Mouse (Mus musculus): ENCODE measurements around the gene Sass6. TPM values are rescaled to one million over a fixed set of nuclear protein-coding genes. Genes with fewer than 3 reads are reported as not detected.
"Not testable (repeated sequence)": the region's sequence is repeated elsewhere in the genome, so short reads cannot be mapped to it uniquely, and the experiment has no call there.

The Sass6 gene
- 30.5 and 30.6 TPM in 2 replicates for polyA plus RNA-seq (2014; fragmentation: Nextera tagmentation; extraction: Ambion mirVana)

- no peaks in the 10 kb centered on the region for H3K27me3 ChIP-seq (ENCODE audit: insufficient read depth, low read length)
- no peak for TF ChIP-seq CTCF (IDR thresholded peaks at IDR 0.05; ENCODE audit: low read depth)
- H3K9ac ChIP-seq = peak within 1 kb of the TSS; percentile 90
- under 1% methylated on average over 65 of the region's 65 CpGs for WGBS
- peak within 1 kb of the TSS; percentile 86 for H3K27ac ChIP-seq (ENCODE audit: low read depth)
- peak; percentile 99 for DNase-seq
- H3K4me3 ChIP-seq (ENCODE audit: low read depth, low read length) = peak within 1 kb of the TSS; percentile 86
- ATAC-seq (ENCODE audit: insufficient read depth) = peak; percentile 97
- no peaks in the 10 kb centered on the region for H3K9me3 ChIP-seq (ENCODE audit: low read depth, low read length)
- peaks cover 20% of the 10 kb centered on the region for H3K36me3 ChIP-seq (ENCODE audit: insufficient read depth)
- peak within 1 kb of the TSS; percentile 73 for H3K4me2 ChIP-seq
- H3K4me1 ChIP-seq (ENCODE audit: insufficient read depth) = peaks cover 4% of the 10 kb centered on the region; the same call in 1 of the 2 replicates
Measured at GRCm38 (mm10) chr3:116594728-116595602, at the start of gene Sass6. Gene Sass6, plus strand, starts transcription at chr3:116594982.

- Histone ChIP-seq H3K27me3 (ENCODE audit: insufficient read depth, low read length) (no peaks in the 10 kb centered on the region), H3K27ac (ENCODE audit: low read depth) (no peak overlapping the region), H3K36me3 (ENCODE audit: insufficient read depth) (peaks cover 28% of the 10 kb centered on the region), H3K4me3 (ENCODE audit: low read depth, low read length) (no peak overlapping the region), H3K4me1 (ENCODE audit: insufficient read depth) (no peaks in the 10 kb centered on the region), H3K4me2 (no peak overlapping the region), H3K9ac (no peak overlapping the region), H3K9me3 (ENCODE audit: low read depth, low read length) (no peaks in the 10 kb centered on the region)
- WGBS = 85% methylated on average over 5 of the region's 5 CpGs
- no peak for TF ChIP-seq CTCF (IDR thresholded peaks at IDR 0.05; ENCODE audit: low read depth)
- ATAC-seq (ENCODE audit: insufficient read depth) (no peak), DNase-seq (no peak)
Measured at GRCm38 (mm10) chr3:116547430-116547829, 47.4 kb upstream of the Sass6 start.

GRCm38 (mm10) chr3:116551362-116551761 lies 43.4 kb upstream of the Sass6 start:
- no peak overlapping the region for H3K4me2 ChIP-seq
- H3K4me3 ChIP-seq (ENCODE audit: low read depth, low read length) = no peak overlapping the region
- no peak for DNase-seq
- H3K4me1 ChIP-seq (ENCODE audit: insufficient read depth) = no peaks in the 10 kb centered on the region
- TF ChIP-seq CTCF (IDR thresholded peaks at IDR 0.05; ENCODE audit: low read depth) = no peak
- H3K9ac ChIP-seq = no peak overlapping the region
- no peaks in the 10 kb centered on the region for H3K9me3 ChIP-seq (ENCODE audit: low read depth, low read length)
- no peaks in the 10 kb centered on the region for H3K27me3 ChIP-seq (ENCODE audit: insufficient read depth, low read length)
- ATAC-seq (ENCODE audit: insufficient read depth) = no peak
- 89% methylated on average over 5 of the region's 5 CpGs for WGBS
- peaks cover 18% of the 10 kb centered on the region for H3K36me3 ChIP-seq (ENCODE audit: insufficient read depth)
- no peak overlapping the region for H3K27ac ChIP-seq (ENCODE audit: low read depth)

GRCm38 (mm10) chr3:116561315-116561714 lies 33.5 kb upstream of the Sass6 start:
- H3K27me3 ChIP-seq (ENCODE audit: insufficient read depth, low read length); H3K4me1 ChIP-seq (ENCODE audit: insufficient read depth); H3K27ac ChIP-seq (ENCODE audit: low read depth); H3K36me3 ChIP-seq (ENCODE audit: insufficient read depth); H3K9ac ChIP-seq; DNase-seq; H3K4me2 ChIP-seq; ATAC-seq (ENCODE audit: insufficient read depth); H3K9me3 ChIP-seq (ENCODE audit: low read depth, low read length); H3K4me3 ChIP-seq (ENCODE audit: low read depth, low read length): not testable (repeated sequence)
- WGBS = 92% methylated on average over 13 of the region's 14 CpGs

GRCm38 (mm10) chr3:116562408-116563094 lies 32.2 kb upstream of the Sass6 start, which contains the start of gene Lrrc39:
Gene Lrrc39, plus strand, starts transcription at chr3:116562973.
- Histone ChIP-seq H3K4me3 (ENCODE audit: low read depth, low read length) (peak within 1 kb of the TSS; percentile 2; the same call in 1 of the 2 replicates), H3K9me3 (ENCODE audit: low read depth, low read length) (no peaks in the 10 kb centered on the region), H3K4me2 (peak within 1 kb of the TSS; percentile 37), H3K9ac (0 out of 2 replicates have a peak within 1 kb of the TSS, but pooled peaks have one; percentile 4), H3K27ac (ENCODE audit: low read depth) (peak within 1 kb of the TSS; percentile 42; the same call in 1 of the 2 replicates), H3K27me3 (ENCODE audit: insufficient read depth, low read length) (no peaks in the 10 kb centered on the region), H3K36me3 (ENCODE audit: insufficient read depth) (no peaks in the 10 kb centered on the region), H3K4me1 (ENCODE audit: insufficient read depth) (no peaks in the 10 kb centered on the region)
- peak; percentile 54 for ATAC-seq (ENCODE audit: insufficient read depth)
- WGBS = 37% methylated on average over 7 of the region's 7 CpGs
- no peak for TF ChIP-seq CTCF (IDR thresholded peaks at IDR 0.05; ENCODE audit: low read depth)
- no peak for DNase-seq

DNA sequence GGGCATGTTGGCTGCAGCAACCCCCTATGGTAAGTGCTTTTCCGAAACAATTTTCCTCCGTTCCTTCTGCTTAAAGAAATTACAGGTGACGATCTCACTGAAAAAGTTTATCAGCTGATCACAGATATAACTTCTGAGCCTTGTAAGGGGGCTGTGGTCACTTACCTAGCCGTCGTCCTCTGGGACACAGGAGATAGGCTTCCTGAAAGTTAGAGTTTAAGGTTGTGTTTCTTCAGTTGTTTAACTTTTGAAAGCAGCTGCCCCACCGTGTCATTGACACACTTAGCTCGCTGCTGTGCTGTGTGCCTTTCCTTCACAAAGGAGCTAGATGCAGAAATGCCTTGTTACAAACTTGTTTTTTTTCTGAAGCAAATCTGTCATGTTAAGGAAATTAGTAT lies 31.7 kb upstream of the Sass6 start:
- peak overlapping the region; percentile 2; the same call in 1 of the 2 replicates for H3K4me3 ChIP-seq (ENCODE audit: low read depth, low read length)
- no peak for DNase-seq
- H3K9me3 ChIP-seq (ENCODE audit: low read depth, low read length) = no peaks in the 10 kb centered on the region
- peak overlapping the region; percentile 42; the same call in 1 of the 2 replicates for H3K27ac ChIP-seq (ENCODE audit: low read depth)
- no peak for ATAC-seq (ENCODE audit: insufficient read depth)
- no peaks in the 10 kb centered on the region for H3K36me3 ChIP-seq (ENCODE audit: insufficient read depth)
- H3K4me1 ChIP-seq (ENCODE audit: insufficient read depth) = no peaks in the 10 kb centered on the region
- peak overlapping the region; percentile 37 for H3K4me2 ChIP-seq
- H3K9ac ChIP-seq = 0 out of 2 replicates have a peak overlapping the region, but pooled peaks have one; percentile 4
- 56% methylated on average over 7 of the region's 7 CpGs for WGBS
- TF ChIP-seq CTCF (IDR thresholded peaks at IDR 0.05; ENCODE audit: low read depth) = no peak
- H3K27me3 ChIP-seq (ENCODE audit: insufficient read depth, low read length) = no peaks in the 10 kb centered on the region

- WGBS = 56% methylated on average over 2 of the region's 2 CpGs
- H3K9me3 ChIP-seq (ENCODE audit: low read depth, low read length) = no peaks in the 10 kb centered on the region
- no peak for TF ChIP-seq CTCF (IDR thresholded peaks at IDR 0.05; ENCODE audit: low read depth)
- no peak overlapping the region for H3K4me2 ChIP-seq
- no peak overlapping the region for H3K27ac ChIP-seq (ENCODE audit: low read depth)
- H3K36me3 ChIP-seq (ENCODE audit: insufficient read depth) = no peaks in the 10 kb centered on the region
- H3K27me3 ChIP-seq (ENCODE audit: insufficient read depth, low read length) = no peaks in the 10 kb centered on the region
- H3K4me3 ChIP-seq (ENCODE audit: low read depth, low read length) = no peak overlapping the region
- H3K9ac ChIP-seq = no peak overlapping the region
- no peak for ATAC-seq (ENCODE audit: insufficient read depth)
- H3K4me1 ChIP-seq (ENCODE audit: insufficient read depth) = no peaks in the 10 kb centered on the region
- no peak for DNase-seq
Measured at GRCm38 (mm10) chr3:116570628-116571027, 24.2 kb upstream of the Sass6 start.

All from lung, embryonic 14.5 days (tissue).